Mouse (Mus musculus) CH12.LX (cell line): ENCODE results near the gene Ice2. TPM values are rescaled to one million over a fixed set of nuclear protein-coding genes. Genes with fewer than 3 reads are reported as not detected.

ENCODE experiments used
- DNase-seq: peaks from one replicate; pipeline ENCODE4 v3.0.0-alpha.2; 2013; ENCODE audit errors: extremely low read depth
- H3K27ac ChIP-seq: 2 replicates; pipeline ENCODE4 v1.5.1; 2012; ENCODE audit warnings: low read depth, mild to moderate bottlenecking, control low read depth, moderate library complexity; ENCODE audit not compliant: insufficient read depth
- H3K27me3 ChIP-seq: replicated peaks from 2 replicates; pipeline ENCODE3; 2012; ENCODE audit warnings: inconsistent platforms
- H3K36me3 ChIP-seq, 2 experiments: replicated peaks in 1 of 2; 2 replicates each; pipeline versions ENCODE3 to v1.6.1; 2012; ENCODE audit warnings: inconsistent platforms in 1 of 2, low read length in 1 of 2, mild to moderate bottlenecking in 1 of 2, mixed read lengths in 1 of 2, moderate library complexity in 1 of 2; ENCODE audit not compliant: control insufficient read depth in 1 of 2, insufficient read depth in 1 of 2
- H3K4me1 ChIP-seq, 2 experiments: 2 replicates each; pipeline ENCODE4 v1.6.1; 2012; ENCODE audit warnings: inconsistent platforms in 1 of 2, moderate library complexity in 1 of 2; ENCODE audit not compliant: insufficient read depth in 2 of 2, control insufficient read depth in 1 of 2
- H3K4me2 ChIP-seq: 2 replicates; pipeline ENCODE4 v1.6.1; 2012; ENCODE audit warnings: low read depth, mild to moderate bottlenecking, control low read depth; ENCODE audit not compliant: poor library complexity, insufficient read depth, severe bottlenecking
- H3K4me3 ChIP-seq, 3 experiments: fragments of 150-350 bp in 1 of 3; sonication (generic) in 1 of 3; replicated peaks in 1 of 3; 2 replicates each; pipeline versions ENCODE3 to v1.5.1; 2011 to 2012; ENCODE audit warnings: low read depth in 2 of 3, low read length in 2 of 3, mild to moderate bottlenecking in 2 of 3, moderate library complexity in 2 of 3, control low read depth in 1 of 3, improper control_type of control experiment in 1 of 3, inconsistent platforms in 1 of 3, mixed read lengths in 1 of 3; ENCODE audit not compliant: poor library complexity in 1 of 3
- H3K79me2 ChIP-seq: replicated peaks from 2 replicates; pipeline ENCODE4 v1.6.1; 2012; ENCODE audit warnings: mild to moderate bottlenecking, moderate library complexity; ENCODE audit not compliant: control insufficient read depth, poor library complexity, insufficient read depth, severe bottlenecking; ENCODE audit errors: extremely low read depth
- H3K9ac ChIP-seq: 2 replicates; pipeline ENCODE4 v1.6.1; 2012; ENCODE audit warnings: low read depth, mild to moderate bottlenecking, control low read depth, moderate library complexity; ENCODE audit not compliant: insufficient read depth
- H3K9me3 ChIP-seq: replicated peaks from 2 replicates; pipeline ENCODE3; 2012; ENCODE audit warnings: low read length, inconsistent platforms, mixed read lengths
- CHD2 ChIP-seq: IDR thresholded peaks from 2 replicates; pipeline ENCODE4 v1.6.1; 2011; ENCODE audit warnings: low read length, improper control_type of control experiment
- ETS1 ChIP-seq: conservative IDR thresholded peaks from 2 replicates; pipeline ENCODE4 v1.6.1; 2012; ENCODE audit warnings: low read depth, mild to moderate bottlenecking, inconsistent platforms, low read length, improper control_type of control experiment, moderate library complexity
- HCFC1 ChIP-seq: IDR thresholded peaks from 2 replicates; pipeline ENCODE4 v1.6.1; 2012; ENCODE audit warnings: low read depth, mild to moderate bottlenecking, inconsistent platforms, low read length, improper control_type of control experiment
- IRF4 ChIP-seq: IDR thresholded peaks from 2 replicates; pipeline ENCODE4 v1.6.1; 2014; ENCODE audit warnings: low read depth, mild to moderate bottlenecking, inconsistent platforms, low read length, improper control_type of control experiment
- JUN ChIP-seq: IDR thresholded peaks from 2 replicates; pipeline ENCODE4 v1.6.1; 2011; ENCODE audit warnings: low read depth, mild to moderate bottlenecking, low read length, improper control_type of control experiment, moderate library complexity; ENCODE audit not compliant: insufficient read depth
- JUND ChIP-seq: conservative IDR thresholded peaks from 2 replicates; pipeline ENCODE4 v1.6.1; 2011; ENCODE audit warnings: low read depth, low read length, improper control_type of control experiment
- MXI1 ChIP-seq: IDR thresholded peaks from 2 replicates; pipeline ENCODE4 v1.6.1; 2011; ENCODE audit warnings: mild to moderate bottlenecking, low read depth, low read length, improper control_type of control experiment
- NRF1 ChIP-seq: IDR thresholded peaks from 2 replicates; pipeline ENCODE4 v1.6.1; 2014; ENCODE audit warnings: low read depth, mild to moderate bottlenecking, inconsistent platforms, low read length, improper control_type of control experiment, moderate library complexity
- PAX5 ChIP-seq: IDR thresholded peaks from 2 replicates; pipeline ENCODE4 v1.6.1; 2012; ENCODE audit warnings: low read length, inconsistent platforms, mixed read lengths
- POLR2A ChIP-seq: IDR thresholded peaks from 2 replicates; pipeline ENCODE4 v1.6.1; 2011; ENCODE audit warnings: low read depth, mild to moderate bottlenecking, improper control_type of control experiment, low read length
- RAD21 ChIP-seq: IDR thresholded peaks from 2 replicates; pipeline ENCODE4 v1.6.1; 2011; ENCODE audit warnings: low read depth, mild to moderate bottlenecking, low read length, improper control_type of control experiment, moderate library complexity
- SIN3A ChIP-seq: IDR thresholded peaks from 2 replicates; pipeline ENCODE4 v1.6.1; 2012; ENCODE audit warnings: low read length, improper control_type of control experiment, inconsistent platforms
- TCF12 ChIP-seq: IDR thresholded peaks from 2 replicates; pipeline ENCODE4 v1.6.1; 2014; ENCODE audit warnings: low read depth, mild to moderate bottlenecking, inconsistent platforms, low read length, improper control_type of control experiment
- UBTF ChIP-seq: IDR thresholded peaks from 2 replicates; pipeline ENCODE4 v1.6.1; 2012; ENCODE audit warnings: low read depth, mild to moderate bottlenecking, inconsistent platforms, low read length, improper control_type of control experiment, moderate library complexity
- ZKSCAN1 ChIP-seq: IDR thresholded peaks from 2 replicates; pipeline ENCODE4 v1.6.1; 2012; ENCODE audit warnings: low read depth, inconsistent platforms, low read length, improper control_type of control experiment, borderline replicate concordance
- ZMIZ1 ChIP-seq: IDR thresholded peaks from 2 replicates; pipeline ENCODE4 v1.6.1; 2012; ENCODE audit warnings: low read depth, mild to moderate bottlenecking, inconsistent platforms, low read length, improper control_type of control experiment
- dilution Hi-C: fragments of 300-500 bp; cut with MboI; formaldehyde crosslinking; loops from 2 replicates; pipeline ENCODE4 v1.14.3; 2020; ENCODE audit warnings: low sequenced_read_pairs; ENCODE audit not compliant: extremely low pct_unique_long_range_greater_than_20kb, extremely low pct_ligation_motif_present
- in situ Hi-C: fragments of 300-500 bp; cut with MboI; formaldehyde crosslinking; loops from 3 replicates; pipeline ENCODE4 v1.14.3; 2019; ENCODE audit warnings: low sequenced_read_pairs, low pct_ligation_motif_present, low pct_unique_long_range_greater_than_20kb, mixed read lengths
- polyA plus RNA-seq: library from polyadenylated mRNA; unstranded; fragments of >175 nt; gene quantifications from 2 replicates; pipeline ENCODE4 v1.2.1, GENCODE M21; 2012; ENCODE audit warnings: low read depth; ENCODE audit not compliant: insufficient read length
- total RNA-seq, 2 experiments: library from RNA; depleted of rRNA; stranded (reverse); fragments of 300-350 nt in 1 of 2; fragments of >200 nt in 1 of 2; gene quantifications; 2 replicates each; pipeline ENCODE4 v1.2.3; 2012 to 2014

Ice2 gene
- total and polyA plus RNA-seq, 3 experiments: 13.3 to 23.1 (median 14.9) TPM

DNA sequence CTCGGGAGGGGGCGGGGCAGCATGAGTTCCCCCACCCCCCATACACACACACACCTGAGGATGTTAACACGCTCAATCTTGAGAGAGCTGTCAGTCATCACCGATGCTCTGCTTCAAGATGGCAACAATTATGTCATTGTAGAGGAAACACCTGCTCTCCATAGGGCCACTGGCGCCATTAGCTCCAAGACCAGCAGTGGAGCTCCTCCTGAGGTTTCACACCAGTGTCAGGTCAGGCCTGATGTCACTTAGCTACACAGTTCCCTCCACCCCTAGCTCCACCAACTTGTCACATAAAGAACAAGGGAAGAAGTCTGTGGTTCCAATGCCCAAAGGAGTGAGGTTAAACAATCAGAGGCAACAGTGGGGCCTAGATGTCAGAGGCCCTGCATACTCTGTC lies 3.5 kb upstream of the Ice2 start:
- DNase-seq: peak; percentile 46
- no peak overlapping the region for H3K4me3 ChIP-seq
- H3K36me3 ChIP-seq: no peaks in the 10 kb centered on the region
- in situ Hi-C loops: no loop called here
- TF ChIP-seq NRF1: no peak
- TF ChIP-seq SIN3A: 0 out of 2 replicates have a peak, but pooled peaks have one; percentile 25
- peak; percentile 43; the same call in 1 of the 2 replicates for TF ChIP-seq TCF12
- TF ChIP-seq POLR2A: no peak
- peak; percentile 66 for TF ChIP-seq ETS1
- TF ChIP-seq UBTF: 0 out of 2 replicates have a peak, but pooled peaks have one; percentile 42
- no peak for TF ChIP-seq JUND
- TF ChIP-seq CHD2: peak; percentile 23; the same call in 1 of the 2 replicates
- no peak for TF ChIP-seq IRF4
- no peak for TF ChIP-seq RAD21
- dilution Hi-C loops: no loop called here
- no peak overlapping the region for H3K9ac ChIP-seq
- H3K27me3 ChIP-seq: no peaks in the 10 kb centered on the region
- H3K4me2 ChIP-seq: no peak overlapping the region
- peaks cover 6 to 38% of the 10 kb centered on the region in 2 experiments for H3K4me1 ChIP-seq
- H3K79me2 ChIP-seq: peaks cover 10% of the 10 kb centered on the region
- H3K27ac ChIP-seq: peak overlapping the region; percentile 20; the same call in 1 of the 2 replicates
- H3K9me3 ChIP-seq: no peaks in the 10 kb centered on the region

DNA sequence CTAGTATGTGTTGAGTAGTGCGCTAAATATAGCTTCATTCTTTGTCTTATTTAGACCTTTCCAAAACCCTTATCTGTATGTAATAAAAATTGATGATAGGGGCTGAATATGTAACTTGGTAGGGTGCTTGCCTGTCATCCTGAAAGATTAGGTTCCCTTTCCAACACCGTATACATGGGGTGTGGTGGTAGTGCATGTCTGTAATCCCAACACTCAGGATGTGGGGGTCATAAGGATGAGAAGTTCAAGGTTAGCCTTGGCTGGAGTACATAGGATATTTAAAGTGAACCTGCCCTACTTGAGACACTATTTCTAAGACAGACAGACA lies 310 bp upstream of the Ice2 start:
- no peak for DNase-seq
- TF ChIP-seq ZKSCAN1 (no peak), HCFC1 (no peak), MXI1 (no peak)
- Histone ChIP-seq H3K79me2 (peaks cover 10% of the 10 kb centered on the region), H3K27me3 (no peaks in the 10 kb centered on the region), H3K9ac (peak overlapping the region; percentile 87), H3K4me3 (peak overlapping the region; percentile 75 to 86 (median 78)), H3K27ac (no peak overlapping the region), H3K4me2 (peak overlapping the region; percentile 67), H3K9me3 (no peaks in the 10 kb centered on the region), H3K36me3 (peaks cover 0 to 12% of the 10 kb centered on the region in 2 experiments), H3K4me1 (peaks cover 6 to 36% of the 10 kb centered on the region in 2 experiments)
- dilution Hi-C loops (no loop called here), in situ Hi-C loops (no loop called here)

DNA sequence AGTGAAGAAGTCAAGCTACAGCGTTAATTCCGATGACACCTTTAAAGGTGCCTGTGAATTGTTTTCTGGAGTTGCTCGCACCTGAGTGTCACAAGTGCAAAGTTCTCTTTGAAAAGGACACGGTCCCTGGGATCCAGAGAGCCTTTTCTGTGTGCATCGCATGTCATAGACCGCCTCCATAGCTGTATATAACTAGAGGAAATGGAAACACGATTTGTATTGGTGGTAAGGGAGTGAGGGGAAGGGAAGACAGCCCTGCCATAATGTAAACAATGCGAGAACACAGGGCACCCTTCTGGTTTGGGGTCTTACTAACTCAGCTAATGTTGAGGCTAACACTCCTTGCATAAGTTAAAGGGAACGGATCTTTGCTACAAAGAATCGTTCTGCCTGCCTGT lies 746 bp downstream of the Ice2 start:
- Histone ChIP-seq H3K36me3 (peaks cover 0 to 13% of the 10 kb centered on the region in 2 experiments), H3K4me1 (peaks cover 6 to 33% of the 10 kb centered on the region in 2 experiments), H3K27me3 (no peaks in the 10 kb centered on the region), H3K9ac (peak overlapping the region; percentile 87), H3K4me3 (peak overlapping the region; percentile 75 to 86 (median 78)), H3K9me3 (no peaks in the 10 kb centered on the region), H3K4me2 (peak overlapping the region; percentile 68), H3K79me2 (peaks cover 10% of the 10 kb centered on the region), H3K27ac (peak overlapping the region; percentile 48; the same call in 1 of the 2 replicates)
- DNase-seq: no peak
- TF ChIP-seq ZMIZ1 (no peak), SIN3A (0 out of 2 replicates have a peak, but pooled peaks have one; percentile 44), POLR2A (no peak), JUN (no peak), JUND (no peak), PAX5 (no peak)
- dilution Hi-C loops: no loop called here
- in situ Hi-C loops: no loop called here
